Mouse (Mus musculus) cortical plate, adult 2 months (tissue): ENCODE data around the gene Wipf1.
A peak's percentile ranks its signal among the peaks of the same experiment; 100 is the strongest.

ENCODE experiments used
- CTCF ChIP-seq: fragments of 200-500 bp; IDR thresholded peaks from 2 replicates; pipeline ENCODE4 v1.5.1; 2011; ENCODE audit warnings: mild to moderate bottlenecking, control low read depth, low read length; ENCODE audit not compliant: insufficient read depth; ENCODE audit errors: extremely low read depth
- POLR2A ChIP-seq: fragments of 200-500 bp; IDR thresholded peaks from 2 replicates; pipeline ENCODE4 v1.6.1; 2011; ENCODE audit warnings: mild to moderate bottlenecking, low read length, control low read depth; ENCODE audit not compliant: insufficient read depth; ENCODE audit errors: extremely low read depth

GRCm38 (mm10) chr2:73561665-73562063 is 32.1 kb upstream of the Wipf1 start:
- TF ChIP-seq POLR2A (no peak), CTCF (peak; percentile 59)
